Mouse (Mus musculus): ENCODE data around the gene Gss. TPM values are rescaled to one million over a fixed set of nuclear protein-coding genes. Genes with fewer than 3 reads are reported as not detected.
"Not testable (repeated sequence)": the region's sequence is repeated elsewhere in the genome, so short reads cannot be mapped to it uniquely, and the experiment has no call there.

Gss gene
- total RNA-seq, 2 experiments from 2014 or later = 54.2 to 74.3 TPM

- DNase-seq = peak; percentile 91 to 96
Measured at GRCm38 (mm10) chr2:155619817-155620216, 27.2 kb upstream of the Gss start.

- DNase-seq = no peak
Measured at GRCm38 (mm10) chr2:155616971-155617370, 24.4 kb upstream of the Gss start.

- no peak for DNase-seq
Measured at GRCm38 (mm10) chr2:155613953-155614352, 21.3 kb upstream of the Gss start.

- DNase-seq = peak; percentile 86 to 89
Measured at GRCm38 (mm10) chr2:155613326-155613755, 20.7 kb upstream of the Gss start.

- DNase-seq = no peak
Measured at GRCm38 (mm10) chr2:155611834-155612550, 19.4 kb upstream of the Gss start.

- no peak for DNase-seq
Measured at GRCm38 (mm10) chr2:155610978-155611377, 18.4 kb upstream of the Gss start, which contains the start of gene Myh7b. Gene Myh7b, plus strand, starts transcription at chr2:155611212.

GRCm38 (mm10) chr2:155606360-155606759 lies 13.8 kb upstream of the Gss start:
- DNase-seq = no peak

GRCm38 (mm10) chr2:155605236-155605589 lies 12.6 kb upstream of the Gss start:
- not testable (repeated sequence) for DNase-seq

GRCm38 (mm10) chr2:155604560-155605235 lies 12.1 kb upstream of the Gss start:
- no peak for DNase-seq

GRCm38 (mm10) chr2:155603707-155604106 lies 11.1 kb upstream of the Gss start:
- DNase-seq = no peak

GRCm38 (mm10) chr2:155595516-155595915 lies 2.9 kb upstream of the Gss start:
- no peak for DNase-seq

- DNase-seq = no peak
Measured at GRCm38 (mm10) chr2:155592854-155593283, 259 bp upstream of the Gss start.

GRCm38 (mm10) chr2:155591676-155592075 lies 934 bp downstream of the Gss start:
- DNase-seq = peak in 1 of 2 experiments; percentile 25

- DNase-seq = no peak
Measured at GRCm38 (mm10) chr2:155590876-155591275, 1.7 kb downstream of the Gss start.

- DNase-seq = no peak
Measured at GRCm38 (mm10) chr2:155589521-155589920, 3.1 kb downstream of the Gss start.

- no peak for DNase-seq
Measured at GRCm38 (mm10) chr2:155588136-155588535, 4.5 kb downstream of the Gss start.

- peak; percentile 51 to 59 for DNase-seq
Measured at GRCm38 (mm10) chr2:155585486-155585885, 7.1 kb downstream of the Gss start.

GRCm38 (mm10) chr2:155585082-155585481 lies 7.5 kb downstream of the Gss start:
- no peak for DNase-seq

GRCm38 (mm10) chr2:155583927-155584530 lies 8.6 kb downstream of the Gss start:
- DNase-seq = peak; percentile 62 to 77

- peak in 1 of 2 experiments; percentile 20 for DNase-seq
Measured at GRCm38 (mm10) chr2:155582996-155583395, 9.6 kb downstream of the Gss start.

GRCm38 (mm10) chr2:155582384-155582995 lies 10.1 kb downstream of the Gss start:
- no peak for DNase-seq

- no peak for DNase-seq
Measured at GRCm38 (mm10) chr2:155580331-155580730, 12.3 kb downstream of the Gss start.

GRCm38 (mm10) chr2:155576656-155577055 lies 16.0 kb downstream of the Gss start:
- no peak for DNase-seq

Data from adrenal gland, postnatal 36 days (tissue).